Mouse (Mus musculus) midbrain, embryonic 16.5 days (tissue): Measurements from ENCODE around the gene Kank1. TPM values are rescaled to one million over a fixed set of nuclear protein-coding genes. Genes with fewer than 3 reads are reported as not detected.

Source experiments
- ATAC-seq: fragments of 200-750 bp; cut with Nextera tagmentation; 2 replicates; pipeline ENCODE4 v1.8.0; 2017; ENCODE audit warnings: moderate TSS enrichment
- H3K27ac ChIP-seq: fragments of 300-500 bp; sonication (generic); 2 replicates; pipeline ENCODE4 v1.5.1; 2014; ENCODE audit warnings: mild to moderate bottlenecking, low read length, mixed read lengths
- H3K27me3 ChIP-seq: fragments of 300-500 bp; sonication (generic); 2 replicates; pipeline ENCODE4 v1.6.1; 2014; ENCODE audit warnings: low read depth, low read length, mixed read lengths; ENCODE audit not compliant: control insufficient read depth, insufficient read depth
- H3K36me3 ChIP-seq: fragments of 300-500 bp; sonication (generic); 2 replicates; pipeline ENCODE4 v1.6.1; 2014; ENCODE audit warnings: mild to moderate bottlenecking, low read length, moderate library complexity, mixed read lengths; ENCODE audit not compliant: control insufficient read depth, insufficient read depth
- H3K4me1 ChIP-seq: fragments of 300-500 bp; sonication (generic); 2 replicates; pipeline ENCODE4 v1.6.1; 2014; ENCODE audit warnings: mild to moderate bottlenecking, low read length, mixed read lengths; ENCODE audit not compliant: control insufficient read depth, insufficient read depth
- H3K4me2 ChIP-seq: fragments of 300-500 bp; sonication (generic); 2 replicates; pipeline ENCODE4 v1.6.1; 2014; ENCODE audit warnings: mild to moderate bottlenecking, low read length, mixed read lengths
- H3K4me3 ChIP-seq: fragments of 300-500 bp; sonication (generic); 2 replicates; pipeline ENCODE4 v1.5.1; 2014; ENCODE audit warnings: low read depth, mild to moderate bottlenecking, low read length, moderate library complexity, mixed read lengths
- H3K9ac ChIP-seq: fragments of 300-500 bp; sonication (generic); 2 replicates; pipeline ENCODE4 v1.6.1; 2014; ENCODE audit warnings: low read depth, low read length, mixed read lengths
- H3K9me3 ChIP-seq: fragments of 300-500 bp; sonication (generic); replicated peaks from 2 replicates; pipeline ENCODE4 v1.6.1; 2014; ENCODE audit warnings: mild to moderate bottlenecking, low read length, mixed read lengths; ENCODE audit not compliant: control insufficient read depth, poor library complexity, severe bottlenecking
- WGBS: fragments of 180-500 bp; shearing (Covaris S2); extraction: QIAGEN DNeasy Blood & Tissue Kit; methylation state at CpG from one replicate; pipeline ENCODE4 v1.1.7; 2014; 5-methylcytosine and 5-hydroxymethylcytosine counted together
- polyA plus RNA-seq: library from polyadenylated mRNA; unstranded; fragments of >200 nt; fragmentation: Nextera tagmentation; extraction: Ambion mirVana; gene quantifications from 2 replicates; pipeline ENCODE4 v1.2.1, GENCODE M21; 2015

The Kank1 gene
- polyA plus RNA-seq, 1 experiment from 2014 or later: 8.4 TPM

- no peaks in the 10 kb centered on the region for H3K27me3 ChIP-seq
- no peak overlapping the region for H3K9ac ChIP-seq
- no peak overlapping the region for H3K4me2 ChIP-seq
- no peak for ATAC-seq
- H3K4me3 ChIP-seq: no peak overlapping the region
- no peak overlapping the region for H3K27ac ChIP-seq
- WGBS: 80% methylated on average over 5 of the region's 5 CpGs
- no peaks in the 10 kb centered on the region for H3K36me3 ChIP-seq
- H3K4me1 ChIP-seq: no peaks in the 10 kb centered on the region
- H3K9me3 ChIP-seq: no peaks in the 10 kb centered on the region
Measured at GRCm38 (mm10) chr19:25297269-25297668, 60.5 kb downstream of the Kank1 start.

GRCm38 (mm10) chr19:25299852-25300670, 63.3 kb downstream of the Kank1 start:
- no peaks in the 10 kb centered on the region for H3K36me3 ChIP-seq
- H3K4me3 ChIP-seq: no peak overlapping the region
- H3K4me2 ChIP-seq: no peak overlapping the region
- no peak for ATAC-seq
- H3K9ac ChIP-seq: no peak overlapping the region
- no peak overlapping the region for H3K27ac ChIP-seq
- H3K4me1 ChIP-seq: no peaks in the 10 kb centered on the region
- no peaks in the 10 kb centered on the region for H3K9me3 ChIP-seq
- no peaks in the 10 kb centered on the region for H3K27me3 ChIP-seq
- 87% methylated on average over 14 of the region's 14 CpGs for WGBS

- 84% methylated on average over 5 of the region's 5 CpGs for WGBS
- no peak overlapping the region for H3K4me2 ChIP-seq
- no peak for ATAC-seq
Measured at GRCm38 (mm10) chr19:25301189-25301588, 64.4 kb downstream of the Kank1 start.

GRCm38 (mm10) chr19:25306277-25306676, 69.5 kb downstream of the Kank1 start:
- 66% methylated on average over 9 of the region's 9 CpGs for WGBS
- no peak overlapping the region for H3K27ac ChIP-seq
- peaks cover 3% of the 10 kb centered on the region for H3K4me1 ChIP-seq
- H3K36me3 ChIP-seq: no peaks in the 10 kb centered on the region
- no peaks in the 10 kb centered on the region for H3K27me3 ChIP-seq
- ATAC-seq: no peak
- H3K4me3 ChIP-seq: no peak overlapping the region
- no peak overlapping the region for H3K9ac ChIP-seq
- no peaks in the 10 kb centered on the region for H3K9me3 ChIP-seq
- H3K4me2 ChIP-seq: no peak overlapping the region

More at GRCm38 (mm10) chr19:25301189-25301588, 64.4 kb downstream of the Kank1 start:
- no peaks in the 10 kb centered on the region for H3K4me1 ChIP-seq
- H3K9ac ChIP-seq: no peak overlapping the region
- no peaks in the 10 kb centered on the region for H3K27me3 ChIP-seq
- H3K4me3 ChIP-seq: no peak overlapping the region
- no peaks in the 10 kb centered on the region for H3K36me3 ChIP-seq
- no peak overlapping the region for H3K27ac ChIP-seq
- H3K9me3 ChIP-seq: no peaks in the 10 kb centered on the region

- Histone ChIP-seq H3K9me3 (no peaks in the 10 kb centered on the region), H3K4me1 (peaks cover 3% of the 10 kb centered on the region), H3K27me3 (no peaks in the 10 kb centered on the region), H3K36me3 (no peaks in the 10 kb centered on the region), H3K4me3 (no peak overlapping the region), H3K27ac (no peak overlapping the region), H3K4me2 (no peak overlapping the region), H3K9ac (no peak overlapping the region)
- no peak for ATAC-seq
- WGBS: 32% methylated on average over 2 of the region's 2 CpGs
Measured at GRCm38 (mm10) chr19:25308156-25308555, 71.4 kb downstream of the Kank1 start.

GRCm38 (mm10) chr19:25308763-25309162, 72.0 kb downstream of the Kank1 start:
- WGBS: 35% methylated on average over 12 of the region's 12 CpGs
- Histone ChIP-seq H3K27me3 (no peaks in the 10 kb centered on the region), H3K36me3 (no peaks in the 10 kb centered on the region), H3K9me3 (no peaks in the 10 kb centered on the region), H3K4me3 (no peak overlapping the region), H3K4me1 (peaks cover 3% of the 10 kb centered on the region), H3K4me2 (no peak overlapping the region), H3K27ac (no peak overlapping the region), H3K9ac (no peak overlapping the region)
- ATAC-seq: no peak

- Histone ChIP-seq H3K4me2 (no peak overlapping the region), H3K27me3 (no peaks in the 10 kb centered on the region), H3K4me3 (no peak overlapping the region), H3K9me3 (no peaks in the 10 kb centered on the region), H3K27ac (no peak overlapping the region), H3K9ac (no peak overlapping the region), H3K36me3 (no peaks in the 10 kb centered on the region), H3K4me1 (peaks cover 3% of the 10 kb centered on the region)
- WGBS: 77% methylated on average over 5 of the region's 5 CpGs
- ATAC-seq: no peak
Measured at GRCm38 (mm10) chr19:25310989-25311388, 74.2 kb downstream of the Kank1 start.

GRCm38 (mm10) chr19:25311626-25312025, 74.9 kb downstream of the Kank1 start:
- H3K27me3 ChIP-seq: no peaks in the 10 kb centered on the region
- H3K27ac ChIP-seq: no peak overlapping the region
- no peak overlapping the region for H3K9ac ChIP-seq
- 48% methylated on average over 7 of the region's 7 CpGs for WGBS
- H3K4me3 ChIP-seq: no peak overlapping the region
- no peak overlapping the region for H3K4me2 ChIP-seq
- no peak for ATAC-seq
- H3K4me1 ChIP-seq: peaks cover 3% of the 10 kb centered on the region
- no peaks in the 10 kb centered on the region for H3K9me3 ChIP-seq
- no peaks in the 10 kb centered on the region for H3K36me3 ChIP-seq

GRCm38 (mm10) chr19:25315458-25315889, 78.7 kb downstream of the Kank1 start:
- no peaks in the 10 kb centered on the region for H3K4me1 ChIP-seq
- H3K9me3 ChIP-seq: no peaks in the 10 kb centered on the region
- no peaks in the 10 kb centered on the region for H3K27me3 ChIP-seq
- no peak overlapping the region for H3K27ac ChIP-seq
- no peak for ATAC-seq
- no peaks in the 10 kb centered on the region for H3K36me3 ChIP-seq
- H3K4me3 ChIP-seq: no peak overlapping the region
- 70% methylated on average over 14 of the region's 14 CpGs for WGBS
- no peak overlapping the region for H3K4me2 ChIP-seq
- H3K9ac ChIP-seq: no peak overlapping the region
